Mouse (Mus musculus): ENCODE results near the gene Focad. TPM values are rescaled to one million over a fixed set of nuclear protein-coding genes. Genes with fewer than 3 reads are reported as not detected.

Gene Focad
- polyA plus RNA-seq, 1 experiment from 2014 or later = 18.6 TPM

DNA sequence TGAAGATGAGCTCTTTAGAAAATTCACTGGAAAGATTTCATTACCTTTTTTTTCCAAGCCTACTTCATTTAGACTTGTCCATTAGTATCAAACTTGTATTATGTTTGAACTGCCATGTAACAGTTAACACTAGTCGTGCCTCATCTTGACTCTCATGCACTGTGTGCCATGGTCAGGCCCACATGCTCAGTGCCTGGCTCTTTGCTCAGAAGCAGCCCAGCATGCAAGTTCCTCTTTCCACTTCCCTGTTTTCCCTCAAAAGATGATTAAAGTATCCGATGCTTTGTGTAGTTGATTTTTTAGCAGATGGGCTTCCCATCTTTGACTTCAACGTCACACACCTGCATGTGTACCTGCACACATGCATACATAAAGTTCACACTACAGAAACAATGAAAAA, 301.3 kb downstream of the Focad start:
- Histone ChIP-seq H3K4me2 (ENCODE audit: low read depth, low read length) (no peak overlapping the region), H3K27ac (replicated peaks; ENCODE audit: low read depth, low read length) (no peak overlapping the region), H3K36me3 (ENCODE audit: control insufficient read depth, insufficient read depth, low read length) (0 out of 2 replicates have a peak, but pooled peaks cover 3% of the 10 kb centered on the region), H3K27me3 (replicated peaks; ENCODE audit: control insufficient read depth, insufficient read depth, low read length) (no peaks in the 10 kb centered on the region), H3K4me3 (ENCODE audit: low read depth, low read length) (no peak overlapping the region), H3K4me1 (ENCODE audit: control insufficient read depth, insufficient read depth, low read length) (no peaks in the 10 kb centered on the region), H3K9me3 (ENCODE audit: control insufficient read depth, low read length) (no peaks in the 10 kb centered on the region), H3K9ac (ENCODE audit: low read depth, low read length) (no peak overlapping the region)
- DNase-seq (ENCODE audit: low spot score) (no peak), ATAC-seq (ENCODE audit: low read depth) (no peak)
- 93% methylated on average over 3 of the region's 3 CpGs for WGBS

DNA sequence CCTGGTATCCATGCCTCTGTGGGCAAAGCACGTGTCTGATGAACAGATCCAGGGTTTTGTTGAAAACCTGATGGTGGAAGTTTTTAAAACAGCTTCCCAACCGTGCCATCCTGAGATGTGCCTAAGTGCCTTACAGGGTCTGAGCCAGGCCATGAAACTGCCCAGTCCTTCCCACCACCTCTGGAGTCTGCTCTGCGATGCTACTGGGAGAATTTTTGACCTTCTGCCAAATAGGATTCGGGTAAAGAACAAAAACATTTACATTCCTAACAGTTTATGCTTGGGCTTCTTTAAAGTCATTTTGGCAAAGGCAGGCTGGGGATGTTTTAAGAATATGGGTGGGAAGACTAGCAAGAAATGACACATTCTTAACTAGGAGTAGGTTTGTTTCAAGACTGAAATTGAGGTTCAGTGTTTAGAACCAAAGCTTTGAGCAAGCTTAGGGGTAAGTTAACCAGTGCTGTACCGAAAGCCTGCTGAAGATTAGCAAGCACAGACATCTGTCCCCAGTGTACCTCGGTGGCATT, 302.6 kb downstream of the Focad start:
- Histone ChIP-seq H3K9me3 (ENCODE audit: control insufficient read depth, low read length) (no peaks in the 10 kb centered on the region), H3K36me3 (ENCODE audit: control insufficient read depth, insufficient read depth, low read length) (0 out of 2 replicates have a peak, but pooled peaks cover 3% of the 10 kb centered on the region), H3K27ac (replicated peaks; ENCODE audit: low read depth, low read length) (no peak overlapping the region), H3K4me3 (ENCODE audit: low read depth, low read length) (no peak overlapping the region), H3K4me1 (ENCODE audit: control insufficient read depth, insufficient read depth, low read length) (no peaks in the 10 kb centered on the region), H3K4me2 (ENCODE audit: low read depth, low read length) (no peak overlapping the region), H3K27me3 (replicated peaks; ENCODE audit: control insufficient read depth, insufficient read depth, low read length) (no peaks in the 10 kb centered on the region), H3K9ac (ENCODE audit: low read depth, low read length) (no peak overlapping the region)
- no peak for ATAC-seq (ENCODE audit: low read depth)
- peak; percentile 18 for DNase-seq (ENCODE audit: low spot score)
- WGBS = 60% methylated on average over 6 of the region's 6 CpGs

DNA sequence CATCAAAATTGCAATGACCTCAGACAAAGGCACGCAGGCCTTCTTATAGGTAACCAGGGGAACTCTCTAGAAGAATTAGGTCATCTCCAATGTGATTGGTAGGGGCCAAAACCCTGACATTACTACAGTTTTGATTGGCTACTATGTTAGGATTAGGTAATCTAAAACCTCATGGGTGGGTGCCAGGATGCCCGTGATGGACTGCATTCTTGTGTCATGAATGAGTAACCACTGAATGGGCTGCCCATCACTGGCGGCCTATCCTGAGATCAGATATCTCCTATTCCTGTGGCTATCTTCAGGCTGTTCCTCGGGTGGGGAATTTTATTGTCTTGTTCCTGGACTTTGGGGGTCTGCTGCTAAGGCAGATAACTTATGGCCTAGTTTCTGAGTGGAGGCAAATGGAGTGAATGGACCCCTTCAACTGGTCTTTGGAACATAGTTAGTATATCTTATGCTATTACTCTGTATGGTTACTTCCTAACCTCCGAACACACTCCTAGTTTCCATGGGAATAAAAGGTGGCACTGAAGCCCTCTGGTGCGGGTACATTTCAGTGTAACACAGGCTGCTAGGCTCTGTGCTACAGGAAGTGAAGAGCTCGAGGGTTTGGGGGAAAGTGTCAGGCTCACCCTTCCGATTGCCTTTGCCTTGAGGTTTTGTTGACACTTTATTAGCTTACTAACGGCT, 306.0 kb downstream of the Focad start:
- no peak overlapping the region for H3K27ac ChIP-seq (replicated peaks; ENCODE audit: low read depth, low read length)
- no peak overlapping the region for H3K9ac ChIP-seq (ENCODE audit: low read depth, low read length)
- no peak overlapping the region for H3K4me2 ChIP-seq (ENCODE audit: low read depth, low read length)
- DNase-seq (ENCODE audit: low spot score) = no peak
- WGBS = 84% methylated on average over 9 of the region's 9 CpGs
- no peaks in the 10 kb centered on the region for H3K4me1 ChIP-seq (ENCODE audit: control insufficient read depth, insufficient read depth, low read length)
- H3K9me3 ChIP-seq (ENCODE audit: control insufficient read depth, low read length) = no peaks in the 10 kb centered on the region
- 0 out of 2 replicates have a peak, but pooled peaks cover 5% of the 10 kb centered on the region for H3K36me3 ChIP-seq (ENCODE audit: control insufficient read depth, insufficient read depth, low read length)
- H3K4me3 ChIP-seq (ENCODE audit: low read depth, low read length) = no peak overlapping the region
- H3K27me3 ChIP-seq (replicated peaks; ENCODE audit: control insufficient read depth, insufficient read depth, low read length) = no peaks in the 10 kb centered on the region
- no peak for ATAC-seq (ENCODE audit: low read depth)

DNA sequence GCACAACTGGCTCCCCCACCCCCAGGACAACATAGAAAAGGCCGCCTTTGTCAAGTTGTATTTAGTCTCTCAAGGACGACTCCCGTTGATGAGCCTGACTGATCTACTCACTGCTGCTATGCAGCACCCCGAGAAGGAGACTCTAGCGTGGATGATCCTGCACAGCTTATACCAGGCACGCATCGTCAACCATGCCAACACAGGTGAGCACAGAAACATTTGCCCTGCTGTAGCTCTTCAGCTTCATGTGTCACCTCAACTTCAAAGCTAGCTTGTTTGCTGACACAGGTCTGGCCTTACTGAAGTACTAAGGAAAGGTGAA, 306.5 kb downstream of the Focad start:
- WGBS = 90% methylated on average over 7 of the region's 7 CpGs
- Histone ChIP-seq H3K36me3 (ENCODE audit: control insufficient read depth, insufficient read depth, low read length) (0 out of 2 replicates have a peak, but pooled peaks cover 5% of the 10 kb centered on the region), H3K9me3 (ENCODE audit: control insufficient read depth, low read length) (no peaks in the 10 kb centered on the region), H3K4me3 (ENCODE audit: low read depth, low read length) (no peak overlapping the region), H3K4me2 (ENCODE audit: low read depth, low read length) (no peak overlapping the region), H3K27ac (replicated peaks; ENCODE audit: low read depth, low read length) (no peak overlapping the region), H3K9ac (ENCODE audit: low read depth, low read length) (no peak overlapping the region), H3K27me3 (replicated peaks; ENCODE audit: control insufficient read depth, insufficient read depth, low read length) (no peaks in the 10 kb centered on the region), H3K4me1 (ENCODE audit: control insufficient read depth, insufficient read depth, low read length) (no peaks in the 10 kb centered on the region)
- ATAC-seq (ENCODE audit: low read depth) (no peak), DNase-seq (ENCODE audit: low spot score) (no peak)

DNA sequence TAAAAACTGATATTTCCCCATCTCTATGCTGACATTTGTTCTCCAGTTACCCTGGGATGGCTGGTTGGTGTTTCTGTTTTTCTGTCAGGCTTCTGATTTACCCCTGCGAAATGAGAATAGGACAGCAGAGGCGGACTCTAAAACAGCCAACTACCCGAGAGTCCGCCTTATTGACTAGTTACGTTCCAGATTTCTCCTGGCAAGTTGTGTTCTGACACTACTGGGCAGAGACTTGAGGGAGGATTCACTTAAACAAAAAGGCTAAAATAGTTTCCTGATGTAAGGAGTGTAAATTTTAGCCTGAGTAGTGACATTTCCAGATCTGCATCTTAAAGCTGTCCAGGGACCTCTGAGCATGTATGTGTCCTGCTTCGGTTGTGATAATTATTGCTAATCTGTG, 308.5 kb downstream of the Focad start:
- H3K4me3 ChIP-seq (ENCODE audit: low read depth, low read length) = no peak overlapping the region
- WGBS = 78% methylated on average over 6 of the region's 6 CpGs
- no peaks in the 10 kb centered on the region for H3K9me3 ChIP-seq (ENCODE audit: control insufficient read depth, low read length)
- no peak overlapping the region for H3K9ac ChIP-seq (ENCODE audit: low read depth, low read length)
- H3K36me3 ChIP-seq (ENCODE audit: control insufficient read depth, insufficient read depth, low read length) = 0 out of 2 replicates have a peak, but pooled peaks cover 2% of the 10 kb centered on the region
- H3K4me2 ChIP-seq (ENCODE audit: low read depth, low read length) = no peak overlapping the region
- no peaks in the 10 kb centered on the region for H3K4me1 ChIP-seq (ENCODE audit: control insufficient read depth, insufficient read depth, low read length)
- no peak overlapping the region for H3K27ac ChIP-seq (replicated peaks; ENCODE audit: low read depth, low read length)
- ATAC-seq (ENCODE audit: low read depth) (no peak), DNase-seq (ENCODE audit: low spot score) (no peak)
- no peaks in the 10 kb centered on the region for H3K27me3 ChIP-seq (replicated peaks; ENCODE audit: control insufficient read depth, insufficient read depth, low read length)

DNA sequence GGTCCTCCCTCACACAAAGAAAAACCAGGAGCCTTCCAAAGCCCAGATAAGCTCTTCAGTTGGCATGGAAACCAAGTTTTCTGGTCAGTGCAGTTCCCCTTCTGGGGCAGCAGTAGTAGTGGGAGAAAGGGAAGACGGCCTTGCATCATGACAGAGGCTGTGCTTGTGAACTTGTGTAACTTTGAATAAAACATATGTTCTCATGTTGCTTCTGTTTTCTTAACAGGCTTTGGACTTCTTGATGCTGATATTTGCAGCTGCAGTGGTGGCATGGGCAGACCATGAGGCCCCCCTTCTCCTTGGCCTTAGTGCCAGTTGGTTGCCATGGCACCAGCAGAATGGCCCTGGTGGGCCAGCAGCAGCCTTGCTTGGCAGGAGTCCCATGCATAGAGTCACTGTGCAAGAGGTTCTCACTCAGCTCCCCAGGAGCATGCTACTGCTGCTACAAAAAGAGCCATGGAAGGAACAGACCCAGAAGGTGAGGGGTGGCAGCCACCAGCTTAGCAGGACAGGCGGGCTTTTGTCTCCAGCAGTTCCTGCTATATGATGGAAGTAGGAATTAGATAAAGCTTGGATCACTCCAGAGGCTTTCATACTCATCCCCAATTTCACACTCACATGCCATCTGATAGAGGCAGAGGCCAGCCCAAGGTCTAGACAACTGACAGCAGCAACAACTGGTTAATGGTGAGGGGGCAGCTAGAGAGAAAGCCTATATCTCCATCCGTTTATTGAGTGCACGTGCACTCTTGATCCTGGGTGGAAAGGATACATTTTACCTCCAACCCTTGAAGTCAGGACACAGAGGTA, 312.7 kb downstream of the Focad start:
- Histone ChIP-seq H3K4me1 (ENCODE audit: control insufficient read depth, insufficient read depth, low read length) (no peaks in the 10 kb centered on the region), H3K9ac (ENCODE audit: low read depth, low read length) (no peak overlapping the region), H3K27me3 (replicated peaks; ENCODE audit: control insufficient read depth, insufficient read depth, low read length) (no peaks in the 10 kb centered on the region), H3K4me3 (ENCODE audit: low read depth, low read length) (no peak overlapping the region), H3K4me2 (ENCODE audit: low read depth, low read length) (no peak overlapping the region), H3K9me3 (ENCODE audit: control insufficient read depth, low read length) (no peaks in the 10 kb centered on the region), H3K36me3 (ENCODE audit: control insufficient read depth, insufficient read depth, low read length) (peaks cover 7% of the 10 kb centered on the region; the same call in 1 of the 2 replicates), H3K27ac (replicated peaks; ENCODE audit: low read depth, low read length) (no peak overlapping the region)
- peak; percentile 46 for DNase-seq (ENCODE audit: low spot score)
- WGBS = 89% methylated on average over 4 of the region's 4 CpGs
- peak; percentile 63 for ATAC-seq (ENCODE audit: low read depth)

DNA sequence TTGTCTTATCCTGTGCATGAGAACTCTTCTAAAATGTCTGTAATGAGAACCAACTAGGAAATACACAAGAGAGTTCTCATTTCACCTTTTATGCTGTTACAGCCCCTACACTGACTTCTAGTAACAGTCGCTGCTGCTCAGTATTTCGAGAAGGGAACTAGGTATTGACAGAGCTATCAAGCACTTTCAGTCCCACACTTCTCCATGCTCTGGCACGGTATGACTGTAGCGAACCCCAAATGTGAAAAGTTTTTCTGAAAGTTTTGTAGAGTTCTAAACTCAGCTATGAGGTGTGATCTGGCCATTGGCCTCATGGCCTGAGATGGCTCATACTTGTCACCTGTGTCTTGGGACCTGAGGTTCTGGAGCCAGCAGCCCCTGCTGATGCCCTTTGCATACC, 314.9 kb downstream of the Focad start:
- Histone ChIP-seq H3K4me3 (ENCODE audit: low read depth, low read length) (no peak overlapping the region), H3K9me3 (ENCODE audit: control insufficient read depth, low read length) (no peaks in the 10 kb centered on the region), H3K27ac (replicated peaks; ENCODE audit: low read depth, low read length) (no peak overlapping the region), H3K9ac (ENCODE audit: low read depth, low read length) (no peak overlapping the region), H3K4me1 (ENCODE audit: control insufficient read depth, insufficient read depth, low read length) (no peaks in the 10 kb centered on the region), H3K27me3 (replicated peaks; ENCODE audit: control insufficient read depth, insufficient read depth, low read length) (no peaks in the 10 kb centered on the region), H3K4me2 (ENCODE audit: low read depth, low read length) (no peak overlapping the region), H3K36me3 (ENCODE audit: control insufficient read depth, insufficient read depth, low read length) (peaks cover 4% of the 10 kb centered on the region; the same call in 1 of the 2 replicates)
- WGBS = 91% methylated on average over 4 of the region's 4 CpGs
- DNase-seq (ENCODE audit: low spot score) (no peak), ATAC-seq (ENCODE audit: low read depth) (no peak)

DNA sequence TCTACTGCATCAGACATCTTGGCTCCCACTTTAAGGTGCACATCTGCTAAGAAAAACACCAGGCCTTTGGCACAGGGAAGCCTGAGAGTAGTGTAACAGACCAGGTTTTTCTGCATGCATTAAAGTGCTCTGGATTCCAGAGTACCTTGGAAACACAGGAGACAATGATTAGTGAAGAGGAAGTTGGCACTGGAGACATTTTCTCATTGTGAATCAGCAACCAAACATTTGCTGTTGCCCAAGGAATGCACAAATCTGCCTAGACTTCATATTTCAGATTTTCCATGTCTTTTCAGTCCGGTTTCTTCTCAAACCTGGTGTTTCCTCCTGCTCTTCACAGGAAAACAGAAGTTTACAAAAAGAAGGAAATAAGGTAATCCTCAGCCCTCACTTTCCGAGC, 317.9 kb downstream of the Focad start:
- Histone ChIP-seq H3K4me3 (ENCODE audit: low read depth, low read length) (no peak overlapping the region), H3K36me3 (ENCODE audit: control insufficient read depth, insufficient read depth, low read length) (peaks cover 4% of the 10 kb centered on the region; the same call in 1 of the 2 replicates), H3K4me1 (ENCODE audit: control insufficient read depth, insufficient read depth, low read length) (no peaks in the 10 kb centered on the region), H3K27ac (replicated peaks; ENCODE audit: low read depth, low read length) (no peak overlapping the region), H3K4me2 (ENCODE audit: low read depth, low read length) (no peak overlapping the region), H3K9ac (ENCODE audit: low read depth, low read length) (no peak overlapping the region), H3K27me3 (replicated peaks; ENCODE audit: control insufficient read depth, insufficient read depth, low read length) (no peaks in the 10 kb centered on the region), H3K9me3 (ENCODE audit: control insufficient read depth, low read length) (no peaks in the 10 kb centered on the region)
- no peak for ATAC-seq (ENCODE audit: low read depth)
- peak; percentile 50 for DNase-seq (ENCODE audit: low spot score)
- 76% methylated on average over 2 of the region's 2 CpGs for WGBS
